Mouse (Mus musculus) CH12.LX (cell line): ENCODE results near the gene Ulk4. TPM values are rescaled to one million over a fixed set of nuclear protein-coding genes. Genes with fewer than 3 reads are reported as not detected.

Source experiments
- DNase-seq: peaks from one replicate; pipeline ENCODE4 v3.0.0-alpha.2; 2013; ENCODE audit errors: extremely low read depth
- H3K27ac ChIP-seq: 2 replicates; pipeline ENCODE4 v1.5.1; 2012; ENCODE audit warnings: low read depth, mild to moderate bottlenecking, control low read depth, moderate library complexity; ENCODE audit not compliant: insufficient read depth
- H3K27me3 ChIP-seq: replicated peaks from 2 replicates; pipeline ENCODE3; 2012; ENCODE audit warnings: inconsistent platforms
- H3K36me3 ChIP-seq, 2 experiments: replicated peaks in 1 of 2; 2 replicates each; pipeline versions ENCODE3 to v1.6.1; 2012; ENCODE audit warnings: inconsistent platforms in 1 of 2, low read length in 1 of 2, mild to moderate bottlenecking in 1 of 2, mixed read lengths in 1 of 2, moderate library complexity in 1 of 2; ENCODE audit not compliant: control insufficient read depth in 1 of 2, insufficient read depth in 1 of 2
- H3K4me1 ChIP-seq, 2 experiments: 2 replicates each; pipeline ENCODE4 v1.6.1; 2012; ENCODE audit warnings: inconsistent platforms in 1 of 2, moderate library complexity in 1 of 2; ENCODE audit not compliant: insufficient read depth in 2 of 2, control insufficient read depth in 1 of 2
- H3K4me2 ChIP-seq: 2 replicates; pipeline ENCODE4 v1.6.1; 2012; ENCODE audit warnings: low read depth, mild to moderate bottlenecking, control low read depth; ENCODE audit not compliant: poor library complexity, insufficient read depth, severe bottlenecking
- H3K4me3 ChIP-seq, 3 experiments: fragments of 150-350 bp in 1 of 3; sonication (generic) in 1 of 3; replicated peaks in 1 of 3; 2 replicates each; pipeline versions ENCODE3 to v1.5.1; 2011 to 2012; ENCODE audit warnings: low read depth in 2 of 3, low read length in 2 of 3, mild to moderate bottlenecking in 2 of 3, moderate library complexity in 2 of 3, control low read depth in 1 of 3, improper control_type of control experiment in 1 of 3, inconsistent platforms in 1 of 3, mixed read lengths in 1 of 3; ENCODE audit not compliant: poor library complexity in 1 of 3
- H3K79me2 ChIP-seq: replicated peaks from 2 replicates; pipeline ENCODE4 v1.6.1; 2012; ENCODE audit warnings: mild to moderate bottlenecking, moderate library complexity; ENCODE audit not compliant: control insufficient read depth, poor library complexity, insufficient read depth, severe bottlenecking; ENCODE audit errors: extremely low read depth
- H3K9ac ChIP-seq: 2 replicates; pipeline ENCODE4 v1.6.1; 2012; ENCODE audit warnings: low read depth, mild to moderate bottlenecking, control low read depth, moderate library complexity; ENCODE audit not compliant: insufficient read depth
- H3K9me3 ChIP-seq: replicated peaks from 2 replicates; pipeline ENCODE3; 2012; ENCODE audit warnings: low read length, inconsistent platforms, mixed read lengths
- BHLHE40 ChIP-seq: IDR thresholded peaks from 2 replicates; pipeline ENCODE4 v1.6.1; 2011; ENCODE audit warnings: mild to moderate bottlenecking, low read depth, low read length, improper control_type of control experiment
- CHD1 ChIP-seq: IDR thresholded peaks from 2 replicates; pipeline ENCODE4 v1.6.1; 2012; ENCODE audit warnings: low read depth, low read length, improper control_type of control experiment, inconsistent platforms
- CHD2 ChIP-seq: IDR thresholded peaks from 2 replicates; pipeline ENCODE4 v1.6.1; 2011; ENCODE audit warnings: low read length, improper control_type of control experiment
- CTCF ChIP-seq, 2 experiments: IDR thresholded peaks in 1 of 2; conservative IDR thresholded peaks in 1 of 2; 2 replicates each; pipeline ENCODE4 v1.5.1; 2011 to 2012; ENCODE audit warnings: low read depth in 2 of 2, low read length in 2 of 2, improper control_type of control experiment in 1 of 2, inconsistent platforms in 1 of 2, mild to moderate bottlenecking in 1 of 2, moderate library complexity in 1 of 2
- GABPA ChIP-seq: IDR thresholded peaks from 2 replicates; pipeline ENCODE4 v1.6.1; 2012; ENCODE audit warnings: low read depth, low read length, improper control_type of control experiment, inconsistent platforms; ENCODE audit not compliant: insufficient replicate concordance
- HCFC1 ChIP-seq: IDR thresholded peaks from 2 replicates; pipeline ENCODE4 v1.6.1; 2012; ENCODE audit warnings: low read depth, mild to moderate bottlenecking, inconsistent platforms, low read length, improper control_type of control experiment
- JUN ChIP-seq: IDR thresholded peaks from 2 replicates; pipeline ENCODE4 v1.6.1; 2011; ENCODE audit warnings: low read depth, mild to moderate bottlenecking, low read length, improper control_type of control experiment, moderate library complexity; ENCODE audit not compliant: insufficient read depth
- JUND ChIP-seq: conservative IDR thresholded peaks from 2 replicates; pipeline ENCODE4 v1.6.1; 2011; ENCODE audit warnings: low read depth, low read length, improper control_type of control experiment
- KAT2A ChIP-seq: IDR thresholded peaks from 2 replicates; pipeline ENCODE4 v1.6.1; 2012; ENCODE audit warnings: low read length, improper control_type of control experiment, inconsistent platforms; ENCODE audit not compliant: insufficient replicate concordance
- MAX ChIP-seq: IDR thresholded peaks from 2 replicates; pipeline ENCODE4 v1.6.1; 2011; ENCODE audit warnings: low read length, improper control_type of control experiment
- MAZ ChIP-seq: IDR thresholded peaks from 2 replicates; pipeline ENCODE4 v1.6.1; 2012; ENCODE audit warnings: low read depth, mild to moderate bottlenecking, inconsistent platforms, low read length, improper control_type of control experiment, moderate library complexity
- MYC ChIP-seq: IDR thresholded peaks from 2 replicates; pipeline ENCODE4 v1.6.1; 2011; ENCODE audit warnings: low read depth, mild to moderate bottlenecking, improper control_type of control experiment, low read length
- NELFE ChIP-seq: IDR thresholded peaks from 2 replicates; pipeline ENCODE4 v1.6.1; 2011; ENCODE audit warnings: low read depth, low read length, improper control_type of control experiment
- NRF1 ChIP-seq: IDR thresholded peaks from 2 replicates; pipeline ENCODE4 v1.6.1; 2014; ENCODE audit warnings: low read depth, mild to moderate bottlenecking, inconsistent platforms, low read length, improper control_type of control experiment, moderate library complexity
- PAX5 ChIP-seq: IDR thresholded peaks from 2 replicates; pipeline ENCODE4 v1.6.1; 2012; ENCODE audit warnings: low read length, inconsistent platforms, mixed read lengths
- POLR2A ChIP-seq: IDR thresholded peaks from 2 replicates; pipeline ENCODE4 v1.6.1; 2011; ENCODE audit warnings: low read depth, mild to moderate bottlenecking, improper control_type of control experiment, low read length
- POLR2AphosphoS2 ChIP-seq: IDR thresholded peaks from 2 replicates; pipeline ENCODE4 v1.6.1; 2011; ENCODE audit warnings: low read depth, low read length, improper control_type of control experiment
- RAD21 ChIP-seq: IDR thresholded peaks from 2 replicates; pipeline ENCODE4 v1.6.1; 2011; ENCODE audit warnings: low read depth, mild to moderate bottlenecking, low read length, improper control_type of control experiment, moderate library complexity
- SIN3A ChIP-seq: IDR thresholded peaks from 2 replicates; pipeline ENCODE4 v1.6.1; 2012; ENCODE audit warnings: low read length, improper control_type of control experiment, inconsistent platforms
- TBP ChIP-seq: conservative IDR thresholded peaks from 2 replicates; pipeline ENCODE4 v1.6.1; 2011; ENCODE audit warnings: low read depth, low read length, improper control_type of control experiment
- UBTF ChIP-seq: IDR thresholded peaks from 2 replicates; pipeline ENCODE4 v1.6.1; 2012; ENCODE audit warnings: low read depth, mild to moderate bottlenecking, inconsistent platforms, low read length, improper control_type of control experiment, moderate library complexity
- USF1 ChIP-seq: IDR thresholded peaks from 2 replicates; pipeline ENCODE4 v1.6.1; 2014; ENCODE audit warnings: low read depth, mild to moderate bottlenecking, inconsistent platforms, low read length, improper control_type of control experiment
- ZNF384 ChIP-seq: IDR thresholded peaks from 2 replicates; pipeline ENCODE4 v1.6.1; 2012; ENCODE audit warnings: low read depth, low read length, improper control_type of control experiment, inconsistent platforms
- dilution Hi-C: fragments of 300-500 bp; cut with MboI; formaldehyde crosslinking; loops from 2 replicates; pipeline ENCODE4 v1.14.3; 2020; ENCODE audit warnings: low sequenced_read_pairs; ENCODE audit not compliant: extremely low pct_unique_long_range_greater_than_20kb, extremely low pct_ligation_motif_present
- in situ Hi-C: fragments of 300-500 bp; cut with MboI; formaldehyde crosslinking; loops from 3 replicates; pipeline ENCODE4 v1.14.3; 2019; ENCODE audit warnings: low sequenced_read_pairs, low pct_ligation_motif_present, low pct_unique_long_range_greater_than_20kb, mixed read lengths
- polyA plus RNA-seq: library from polyadenylated mRNA; unstranded; fragments of >175 nt; gene quantifications from 2 replicates; pipeline ENCODE4 v1.2.1, GENCODE M21; 2012; ENCODE audit warnings: low read depth; ENCODE audit not compliant: insufficient read length
- total RNA-seq, 2 experiments: library from RNA; depleted of rRNA; stranded (reverse); fragments of 300-350 nt in 1 of 2; fragments of >200 nt in 1 of 2; gene quantifications; 2 replicates each; pipeline ENCODE4 v1.2.3; 2012 to 2014

The Ulk4 gene
- total and polyA plus RNA-seq, 3 experiments: 1.6 to 25.8 (median 18.5) TPM

DNA sequence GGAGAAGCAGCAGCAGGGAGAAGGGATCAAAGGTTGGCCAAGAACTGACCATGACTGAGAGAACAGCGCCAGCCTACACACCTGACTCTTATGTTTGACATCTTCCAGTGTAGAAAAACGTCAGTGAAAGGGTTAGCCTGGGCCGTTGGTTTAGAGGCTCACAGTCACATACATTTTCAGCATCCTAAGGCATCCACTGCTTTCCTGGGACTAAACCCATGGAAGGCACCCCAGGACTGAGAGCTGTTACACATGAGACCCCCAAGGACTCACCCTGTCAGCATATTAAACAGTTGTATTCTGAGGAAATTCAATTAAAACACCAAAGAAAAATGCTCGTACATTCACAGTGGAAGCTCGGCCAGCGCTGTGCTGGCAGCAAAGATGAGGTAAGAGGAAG is 37.4 kb downstream of the Ulk4 start:
- no peak overlapping the region for H3K4me2 ChIP-seq
- dilution Hi-C loops: no loop called here
- TF ChIP-seq CTCF (conservative IDR thresholded peaks at IDR 0.05 in 1 of 2, IDR thresholded peaks at IDR 0.05 in 1 of 2; ENCODE audit: low read depth in 2 of 2, low read length in 2 of 2) (no peak), USF1 (no peak), POLR2A (no peak), CHD2 (no peak), MAX (no peak), ZNF384 (no peak), UBTF (no peak), NRF1 (no peak), CHD1 (no peak), POLR2AphosphoS2 (no peak), BHLHE40 (no peak)
- TF ChIP-seq, all 38 proteins: peak for 0
- no peaks in the 10 kb centered on the region for H3K9me3 ChIP-seq
- DNase-seq: no peak
- in situ Hi-C loops: no loop called here
- H3K27me3 ChIP-seq: no peaks in the 10 kb centered on the region
- peaks cover 0 to 14% of the 10 kb centered on the region in 2 experiments; a peak in 2 of 4 replicates for H3K4me1 ChIP-seq
- no peak overlapping the region for H3K9ac ChIP-seq
- no peaks in the 10 kb centered on the region for H3K79me2 ChIP-seq
- no peak overlapping the region for H3K4me3 ChIP-seq
- peaks cover 5 to 22% of the 10 kb centered on the region in 2 experiments for H3K36me3 ChIP-seq
- H3K27ac ChIP-seq: no peak overlapping the region

DNA sequence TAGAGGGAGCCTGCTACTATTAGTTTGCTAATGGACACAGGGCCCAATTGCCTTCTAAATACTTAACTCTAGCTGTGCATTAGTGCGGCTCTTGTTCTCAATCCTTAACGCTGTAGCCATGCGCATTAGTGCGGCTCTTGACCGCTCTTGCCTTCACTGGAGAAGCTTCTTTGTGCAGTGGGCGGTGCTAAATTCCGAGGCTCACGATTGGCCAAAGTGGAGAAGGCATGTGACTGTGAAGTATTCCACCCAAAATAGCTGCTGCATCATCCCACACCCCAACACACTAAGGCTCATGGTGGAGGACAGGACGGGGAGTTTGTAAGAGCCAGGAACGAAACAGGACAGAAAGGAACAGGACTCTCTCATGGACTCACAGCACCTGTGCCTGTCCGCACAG is 58.4 kb downstream of the Ulk4 start:
- DNase-seq: no peak
- in situ Hi-C loops: no loop called here
- no peak overlapping the region for H3K9ac ChIP-seq

More for the DNA sequence above, 58.4 kb downstream of the Ulk4 start:
- H3K36me3 ChIP-seq: peaks cover 0 to 33% of the 10 kb centered on the region in 2 experiments
- H3K27ac ChIP-seq: no peak overlapping the region
- dilution Hi-C loops: no loop called here
- H3K4me3 ChIP-seq: no peak overlapping the region
- no peak overlapping the region for H3K4me2 ChIP-seq
- peaks cover 2% of the 10 kb centered on the region for H3K9me3 ChIP-seq
- H3K27me3 ChIP-seq: no peaks in the 10 kb centered on the region
- TF ChIP-seq MAZ (no peak), RAD21 (no peak), NELFE (no peak), TBP (no peak), PAX5 (no peak), GABPA (no peak), CHD2 (no peak), CTCF (conservative IDR thresholded peaks at IDR 0.05 in 1 of 2, IDR thresholded peaks at IDR 0.05 in 1 of 2; ENCODE audit: low read depth in 2 of 2, low read length in 2 of 2) (no peak), KAT2A (no peak), MYC (no peak), SIN3A (no peak), ZNF384 (no peak), USF1 (no peak), JUND (no peak), JUN (no peak), HCFC1 (no peak)
- no peaks in the 10 kb centered on the region; a peak in 2 of 4 replicates for H3K4me1 ChIP-seq
- H3K79me2 ChIP-seq: no peaks in the 10 kb centered on the region
